Mouse (Mus musculus): ENCODE results near the gene Il6ra.
"Not testable (repeated sequence)": the region's sequence is repeated elsewhere in the genome, so short reads cannot be mapped to it uniquely, and the experiment has no call there.

The Il6ra gene

DNA sequence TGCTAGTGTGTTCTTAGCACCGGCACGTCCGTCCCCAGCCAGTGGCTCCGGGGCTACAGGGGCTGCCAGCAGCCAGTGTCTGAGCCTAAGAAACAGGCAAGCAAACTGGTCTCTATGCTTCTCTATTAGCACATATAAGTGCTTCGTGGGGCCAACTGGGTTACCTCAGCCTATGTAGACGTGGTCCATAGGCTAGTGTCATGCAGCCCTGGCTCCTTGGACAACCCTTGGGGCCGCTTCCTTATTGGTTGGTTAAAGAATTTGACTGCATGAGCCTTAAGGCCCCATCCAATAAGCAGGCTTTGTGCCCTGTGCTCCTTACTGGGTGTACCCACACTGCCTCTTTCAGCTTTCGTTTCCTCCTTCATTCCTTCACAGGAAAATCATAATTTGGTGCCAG is 37.2 kb downstream of the Il6ra start:
- no peak for DNase-seq (ENCODE audit: low spot score in 2 of 2)

DNA sequence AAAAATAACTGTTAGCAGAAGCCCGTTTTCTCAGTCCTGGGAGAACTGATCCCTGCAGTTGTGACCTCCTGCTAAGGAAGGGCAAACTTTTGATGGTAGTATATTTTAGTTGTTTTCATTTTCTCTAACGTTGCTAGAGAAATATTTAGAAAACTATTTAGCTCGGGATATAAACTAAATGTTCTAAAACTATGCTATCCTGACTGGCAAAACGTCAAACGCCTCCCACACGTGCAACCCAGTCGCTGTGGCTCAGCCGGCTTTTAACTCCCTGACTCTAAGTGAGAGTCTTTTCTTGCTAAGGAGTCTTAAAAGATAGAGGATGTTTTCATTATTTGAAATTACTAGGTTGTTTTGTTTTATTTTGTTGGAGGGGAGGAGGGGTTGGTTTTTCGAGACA is 38.0 kb downstream of the Il6ra start:
- no peak for DNase-seq (ENCODE audit: low spot score in 2 of 2)

DNA sequence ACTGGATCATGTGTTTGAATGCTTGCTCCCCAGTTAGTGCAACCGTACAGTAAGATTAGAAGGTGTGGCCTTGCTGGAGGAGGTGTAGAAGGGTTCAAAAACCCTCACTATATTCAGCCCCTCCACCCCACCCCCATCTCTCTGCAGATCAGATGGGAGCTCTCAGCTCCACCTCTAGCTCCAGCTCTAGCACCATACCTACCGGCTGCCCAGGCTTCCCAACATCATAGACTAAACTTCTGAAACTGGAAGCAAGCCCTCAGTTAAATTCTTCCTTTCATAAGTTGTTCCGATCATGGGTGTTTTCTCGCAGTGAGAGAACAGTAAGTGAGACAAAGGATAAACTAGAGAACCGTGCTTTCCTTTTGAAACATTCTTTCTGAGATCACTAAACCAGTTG is 38.9 kb downstream of the Il6ra start:
- DNase-seq (ENCODE audit: low spot score in 2 of 2) = no peak

DNA sequence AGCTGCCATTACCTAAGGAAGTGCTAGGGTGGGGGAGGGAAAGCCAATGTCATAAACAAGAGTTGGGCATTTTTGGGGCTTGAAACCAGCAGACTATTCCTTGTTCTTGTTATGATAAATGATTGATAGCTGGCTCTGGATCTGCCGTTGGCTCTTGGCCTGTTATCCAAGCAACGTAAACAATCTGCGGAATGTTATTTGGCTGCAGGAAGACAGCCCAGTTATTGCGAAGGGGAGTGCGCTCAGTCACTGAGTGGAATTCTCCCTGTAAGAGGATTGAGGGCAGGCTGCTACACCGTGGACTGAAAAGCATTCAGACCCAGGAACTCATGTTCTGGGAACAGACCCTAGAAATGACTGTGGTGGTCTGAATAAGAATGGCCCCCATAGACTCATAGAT is 40.3 kb downstream of the Il6ra start:
- DNase-seq (ENCODE audit: low spot score in 2 of 2) = no peak

DNA sequence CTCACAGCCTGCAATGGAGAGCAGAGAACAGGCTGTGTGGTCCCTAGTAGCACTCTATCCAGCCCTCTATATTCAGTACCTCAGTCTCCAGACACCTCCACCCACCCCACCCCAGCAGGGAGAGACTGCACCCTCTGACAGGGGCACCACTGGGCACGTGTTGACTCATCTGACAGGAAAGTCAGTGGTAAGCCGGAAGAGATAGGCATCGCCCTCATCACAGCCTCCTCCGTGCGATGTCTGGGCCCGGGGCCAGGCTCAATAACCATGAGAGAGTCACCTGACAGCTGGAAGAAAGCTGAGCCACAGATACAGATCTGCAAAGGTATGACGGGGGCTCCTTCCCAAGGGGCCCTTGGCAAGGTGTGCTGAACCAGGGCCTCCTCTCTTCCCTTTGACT is 40.8 kb downstream of the Il6ra start:
- no peak for DNase-seq (ENCODE audit: low spot score in 2 of 2)

DNA sequence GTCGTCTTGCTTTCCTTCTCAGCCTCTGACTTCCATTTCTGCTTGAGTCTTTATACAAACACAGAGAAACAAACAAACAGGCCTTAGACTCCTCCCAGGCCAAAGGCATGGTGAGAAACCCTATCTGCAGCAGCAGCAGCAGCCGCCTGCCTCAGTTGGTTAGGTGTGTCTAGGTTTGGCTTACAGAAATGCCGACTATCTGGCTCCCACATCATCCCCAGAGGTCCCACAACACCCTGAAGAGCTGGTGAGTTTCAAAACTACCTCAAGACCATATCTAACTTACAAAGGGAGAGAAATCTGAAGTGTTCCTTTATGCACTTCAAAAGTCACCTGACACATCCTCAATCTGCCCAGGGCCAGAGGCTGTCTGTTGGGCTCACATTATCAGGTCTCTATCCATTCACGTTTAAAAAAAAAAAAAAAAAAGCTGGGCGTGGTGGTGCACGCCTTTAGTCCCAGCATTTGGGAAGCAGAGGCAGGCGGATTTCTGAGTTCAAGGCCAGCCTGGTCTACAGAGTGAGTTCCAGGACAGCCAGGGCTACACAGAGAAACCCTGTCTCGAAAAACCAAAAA is 41.6 kb downstream of the Il6ra start:
- no peak for DNase-seq (ENCODE audit: low spot score in 2 of 2)

DNA sequence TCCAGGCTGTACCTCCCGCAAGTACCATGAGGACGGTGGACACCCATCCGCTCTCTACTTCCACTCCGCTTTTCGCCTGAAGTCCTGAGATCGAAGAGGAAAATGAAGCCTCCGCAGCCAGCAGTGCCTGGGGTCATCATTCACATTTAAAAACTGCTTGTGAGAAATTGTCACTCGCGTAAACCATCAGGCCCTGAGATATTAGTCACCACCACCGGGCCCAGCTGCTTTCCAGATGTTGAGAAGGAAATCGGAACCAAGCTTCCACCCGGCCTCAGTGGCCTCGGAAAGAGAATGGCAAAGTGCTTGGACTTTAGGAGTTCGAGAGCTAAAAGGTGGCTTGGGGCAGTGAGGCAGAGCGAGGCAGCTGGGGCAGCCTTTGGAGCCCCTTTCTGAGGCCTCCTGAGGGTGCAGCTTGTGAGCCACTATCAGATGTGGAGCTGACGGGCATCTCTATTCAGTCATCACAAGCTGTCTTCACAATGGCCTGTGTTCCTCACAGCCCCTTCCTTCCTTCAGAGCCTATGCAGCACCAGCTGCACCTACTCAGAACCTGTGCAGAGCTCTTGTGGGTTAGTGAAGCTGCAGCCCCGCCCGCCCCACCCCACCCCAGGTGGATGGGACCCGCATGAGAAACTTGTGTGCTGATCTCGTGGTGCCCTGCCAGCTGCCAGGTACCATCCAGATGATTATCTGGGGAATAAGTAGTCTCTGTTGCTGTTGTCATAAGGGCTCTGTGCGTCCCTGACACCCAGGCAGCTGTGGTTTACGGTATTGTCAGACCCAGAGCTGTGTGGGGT is 42.3 kb downstream of the Il6ra start:
- DNase-seq (ENCODE audit: low spot score in 2 of 2) = no peak

DNA sequence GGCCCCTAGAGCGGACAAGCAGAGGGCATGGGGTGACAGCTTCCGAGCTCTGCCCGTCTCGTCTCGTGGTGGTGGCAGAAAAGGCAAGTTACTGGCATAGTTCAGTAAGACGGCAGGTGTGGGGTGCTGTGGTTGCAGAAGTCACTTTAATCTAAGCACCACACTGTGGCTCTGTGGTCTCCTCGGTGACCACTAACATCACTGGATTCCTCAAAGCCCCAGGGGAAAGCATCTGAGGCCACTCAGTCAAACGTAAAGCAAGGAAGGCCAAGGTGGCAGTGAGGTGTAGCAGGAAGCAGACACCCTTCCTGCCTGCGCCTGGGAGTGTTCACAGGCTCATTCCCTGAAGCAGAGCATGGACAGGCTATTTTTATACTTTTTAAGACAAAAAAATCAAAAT is 43.4 kb downstream of the Il6ra start:
- DNase-seq (ENCODE audit: low spot score in 2 of 2) = no peak

DNA sequence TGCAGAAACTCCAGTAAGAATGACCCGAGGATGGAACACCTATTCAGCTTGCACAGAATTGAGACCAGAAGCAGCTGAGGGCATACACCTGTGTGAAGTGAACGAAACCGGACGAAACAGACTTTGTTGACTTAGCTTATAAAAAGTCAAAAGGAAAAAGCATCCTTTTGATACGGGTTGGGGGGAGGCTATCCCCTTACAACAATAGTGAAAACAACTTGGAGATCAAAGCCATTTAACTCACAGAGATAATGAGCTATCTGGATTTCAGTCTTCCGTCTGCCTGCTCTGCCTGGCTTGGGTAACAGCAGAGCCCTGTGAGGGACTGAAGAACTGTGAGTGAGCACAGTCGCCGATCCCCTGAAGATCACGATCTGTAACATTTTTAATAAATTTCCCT is 44.0 kb downstream of the Il6ra start:
- DNase-seq (ENCODE audit: low spot score in 2 of 2) = no peak

DNA sequence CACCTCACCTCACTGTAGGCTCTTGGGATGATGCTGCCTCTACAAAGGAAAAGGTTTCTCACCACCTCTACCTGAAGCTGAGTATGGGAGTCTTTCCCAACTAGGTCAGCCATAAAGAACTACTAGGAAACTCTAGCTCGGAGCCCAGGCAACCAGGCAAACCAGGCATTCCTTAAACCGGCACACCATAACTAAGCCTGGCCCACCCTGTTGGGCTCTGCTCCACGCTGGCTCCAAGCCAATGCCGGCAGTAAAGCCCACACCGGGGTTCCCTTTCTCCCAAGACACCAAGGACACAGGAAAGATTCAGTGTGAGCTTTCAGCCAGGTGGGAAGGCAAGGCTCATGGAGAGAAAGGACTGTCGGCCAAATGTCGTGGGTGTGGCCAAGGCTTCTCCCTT is 44.6 kb downstream of the Il6ra start:
- peak in 1 of 2 experiments; percentile 54 for DNase-seq (ENCODE audit: low spot score in 2 of 2)

DNA sequence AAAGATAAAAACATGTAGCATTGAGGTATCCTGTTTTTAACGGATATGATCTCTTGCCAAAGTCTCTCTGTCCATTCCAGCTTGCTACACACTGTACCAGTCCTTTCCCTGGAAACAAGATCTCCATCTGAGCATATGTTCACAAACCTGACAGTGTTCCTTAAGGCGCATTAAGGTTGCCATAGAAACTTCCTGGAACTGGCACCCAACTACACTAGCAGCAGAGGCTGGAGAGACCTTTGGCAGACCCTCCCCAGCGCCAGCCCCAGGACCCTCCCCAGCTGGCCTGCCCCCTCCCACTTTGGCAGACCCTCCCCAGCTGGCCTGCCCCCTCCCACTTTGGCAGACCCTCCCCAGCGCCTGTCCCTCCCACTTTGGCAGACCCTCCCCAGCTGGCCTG is 45.3 kb downstream of the Il6ra start:
- peak; percentile 39 to 58 for DNase-seq (ENCODE audit: low spot score in 2 of 2)

DNA sequence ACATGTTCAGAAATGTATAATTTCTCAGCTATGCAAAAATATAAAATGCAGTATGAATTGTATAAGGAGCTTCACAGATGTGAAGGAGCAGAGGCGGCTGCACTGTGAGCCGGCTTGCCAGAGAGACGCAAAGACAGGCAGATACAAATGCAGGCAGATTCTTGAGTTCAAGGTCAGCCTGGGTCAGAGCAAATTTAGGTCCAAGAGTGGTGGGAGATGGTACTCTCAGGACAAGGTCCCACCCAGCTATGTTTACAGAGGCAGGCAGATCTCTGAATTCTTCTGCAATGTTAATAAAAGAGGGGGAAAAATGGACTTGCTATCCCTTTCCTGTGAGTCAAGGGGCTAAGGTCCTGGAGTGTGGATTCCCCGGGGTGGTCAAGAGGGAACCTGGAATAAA is 47.2 kb downstream of the Il6ra start:
- DNase-seq (ENCODE audit: low spot score in 2 of 2) = no peak

DNA sequence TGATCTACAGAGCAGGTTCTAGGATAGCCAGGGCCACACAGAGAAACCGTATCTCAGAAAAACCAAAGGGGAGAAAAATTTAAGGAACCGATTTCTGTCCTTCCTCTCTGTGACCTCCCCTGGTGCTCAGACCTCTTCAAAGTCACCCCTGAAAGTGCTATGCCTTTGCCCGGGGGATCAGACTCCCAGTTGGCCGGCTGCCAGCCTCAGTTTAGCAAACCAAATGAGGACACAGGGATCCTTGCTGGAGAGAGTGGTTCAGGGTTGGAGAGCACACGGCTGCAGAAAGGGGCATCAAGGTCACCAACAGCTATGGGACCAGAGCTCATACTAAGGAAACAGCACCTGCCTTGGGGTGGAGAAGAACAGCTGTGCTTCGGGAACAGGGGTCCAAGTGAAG is 48.0 kb downstream of the Il6ra start:
- DNase-seq (ENCODE audit: low spot score in 2 of 2) = no peak

DNA sequence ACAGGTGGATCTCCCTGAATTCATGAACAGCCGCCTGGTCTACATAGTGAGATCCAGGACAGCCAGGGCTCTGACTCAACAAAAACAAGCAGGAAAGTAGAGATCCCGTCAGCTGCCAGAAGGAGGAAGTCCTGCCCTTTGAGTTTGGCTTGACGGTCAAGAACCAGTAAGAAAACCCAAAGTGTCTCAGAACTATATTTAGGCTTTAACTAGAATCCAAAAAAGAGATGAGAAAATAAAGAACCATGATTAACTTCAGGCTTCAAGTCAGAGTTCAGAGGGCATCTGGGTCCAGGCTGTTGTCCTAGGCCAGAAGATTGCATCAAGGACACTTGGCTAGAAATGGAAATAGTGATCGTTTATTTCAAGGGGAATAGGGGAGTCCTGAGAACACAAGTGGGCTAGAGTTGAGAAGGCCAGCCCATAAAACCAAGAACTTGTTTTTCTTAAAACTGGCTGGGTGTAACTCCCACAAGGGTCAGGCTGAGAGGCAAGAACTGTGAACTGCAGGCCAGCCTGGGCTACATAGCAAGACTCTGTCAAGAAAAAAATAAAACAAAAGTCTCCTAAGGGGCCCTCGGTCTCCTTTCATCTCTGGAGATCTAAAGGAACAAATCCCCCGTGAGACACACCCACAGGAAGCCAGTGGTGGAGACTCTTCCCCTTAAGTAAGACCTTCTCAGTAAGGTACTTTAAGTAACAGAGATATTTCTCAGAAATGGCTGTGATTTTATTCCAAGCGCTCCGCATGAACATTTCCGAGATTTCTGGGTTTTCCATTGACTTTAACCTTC is 49.1 kb downstream of the Il6ra start:
- DNase-seq (ENCODE audit: low spot score in 2 of 2) = no peak

DNA sequence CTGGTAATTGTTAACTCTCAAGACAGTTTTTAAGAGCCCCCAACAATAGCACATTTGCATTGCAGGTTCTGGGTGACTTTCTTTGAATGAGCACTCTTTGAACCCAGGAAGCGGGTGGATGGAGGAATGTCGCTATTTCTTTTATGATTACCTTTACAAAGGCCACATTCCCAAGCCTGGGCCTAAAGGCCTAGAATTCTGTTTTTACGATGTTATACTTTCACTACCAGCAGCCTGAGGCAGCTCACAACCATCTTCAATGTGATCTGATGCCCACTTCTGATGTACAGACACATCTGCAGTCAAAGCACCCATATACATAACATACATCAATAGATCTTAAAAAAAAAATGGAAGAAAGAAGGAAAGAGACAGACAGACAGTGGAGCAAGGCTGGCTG is 49.7 kb downstream of the Il6ra start:
- not testable (repeated sequence) for DNase-seq (ENCODE audit: low spot score in 2 of 2)

DNA sequence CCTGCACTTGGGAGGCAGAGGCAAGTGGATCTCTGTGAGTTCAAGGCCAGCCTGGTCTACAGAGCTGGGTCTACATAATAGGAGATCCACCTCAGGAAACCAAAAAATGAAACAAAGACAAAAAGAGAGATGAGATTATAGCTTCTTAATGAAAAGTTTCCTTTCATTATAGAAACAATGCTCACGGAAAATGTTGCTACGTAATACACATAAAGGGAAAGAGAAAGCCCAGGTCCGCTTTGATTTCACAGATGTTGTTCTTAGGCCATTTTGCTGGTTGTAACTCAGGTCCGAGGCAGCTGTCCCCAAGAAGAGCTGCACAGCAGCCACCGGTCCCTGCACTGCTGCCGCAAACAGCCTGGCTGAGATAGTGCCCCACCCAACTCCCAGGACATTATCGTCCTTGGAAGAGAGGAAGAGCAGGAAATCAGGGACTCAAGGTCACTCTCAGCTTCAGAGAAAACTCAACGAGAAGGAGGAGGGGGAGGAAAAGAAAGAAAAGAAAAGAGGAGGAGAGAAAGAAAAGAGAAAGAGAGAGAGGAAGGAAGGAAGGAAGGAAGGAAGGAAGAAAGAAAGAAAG is 50.7 kb downstream of the Il6ra start:
- DNase-seq (ENCODE audit: low spot score in 2 of 2) = no peak

DNA sequence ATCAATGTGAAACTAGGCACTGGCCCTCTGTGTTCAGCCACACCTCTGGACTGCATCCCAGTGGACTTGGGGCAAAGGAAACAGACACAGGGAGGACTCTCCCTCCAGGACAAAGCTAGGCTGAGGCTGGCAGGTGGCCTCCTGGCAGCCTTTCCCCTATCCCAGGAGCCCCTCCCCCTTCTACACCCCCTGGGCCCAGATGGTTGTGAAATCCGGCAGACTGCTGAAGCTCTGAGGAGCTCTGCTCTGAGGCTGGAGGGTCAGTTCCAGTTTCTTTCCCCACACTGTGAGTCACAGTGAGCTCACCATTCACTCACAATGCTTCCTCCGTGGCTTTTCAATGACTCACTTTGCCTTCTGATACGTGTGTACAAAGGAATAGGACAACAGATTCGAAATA is 51.9 kb downstream of the Il6ra start:
- DNase-seq (ENCODE audit: low spot score in 2 of 2) = peak; percentile 59 to 63

DNA sequence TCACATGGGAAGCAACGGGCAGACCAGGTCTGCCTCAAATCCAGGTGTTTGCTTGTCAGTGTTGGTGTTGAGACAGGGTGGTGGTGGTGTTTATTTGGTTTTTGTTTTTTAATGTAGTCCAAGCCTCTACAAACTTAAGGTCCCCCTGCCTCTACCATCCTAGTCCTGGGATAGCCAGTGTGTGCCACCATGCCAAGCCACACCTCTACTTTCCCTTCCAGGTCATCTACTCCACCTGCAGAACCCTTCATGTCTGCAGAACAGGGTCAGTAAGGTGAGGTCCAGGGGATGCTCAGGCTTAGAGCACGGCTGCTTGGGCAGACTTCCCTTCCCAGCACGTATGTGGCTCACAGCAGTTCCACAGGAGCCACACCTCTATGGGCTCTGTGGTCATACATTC is 52.7 kb downstream of the Il6ra start:
- no peak for DNase-seq (ENCODE audit: low spot score in 2 of 2)

DNA sequence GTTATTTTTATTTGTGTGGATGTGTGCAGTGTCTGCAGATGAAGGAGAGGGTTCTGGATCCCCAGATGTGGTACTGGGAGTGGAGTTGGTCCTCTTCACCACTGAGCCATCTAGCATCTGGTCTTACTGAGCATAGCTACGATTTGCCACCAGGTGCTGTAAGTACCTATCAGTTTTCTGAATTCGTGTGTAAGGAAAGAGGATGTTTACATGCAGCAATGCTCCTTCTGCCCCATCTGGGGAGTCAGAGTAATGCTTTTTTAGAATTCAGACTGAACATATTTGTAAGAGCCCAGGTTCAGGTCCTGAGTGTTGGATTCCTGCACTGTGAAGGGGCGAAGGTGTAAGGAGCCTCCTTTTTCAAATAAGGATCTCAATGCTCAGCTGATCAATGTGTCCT is 53.1 kb downstream of the Il6ra start:
- DNase-seq (ENCODE audit: low spot score in 2 of 2) = no peak

DNA sequence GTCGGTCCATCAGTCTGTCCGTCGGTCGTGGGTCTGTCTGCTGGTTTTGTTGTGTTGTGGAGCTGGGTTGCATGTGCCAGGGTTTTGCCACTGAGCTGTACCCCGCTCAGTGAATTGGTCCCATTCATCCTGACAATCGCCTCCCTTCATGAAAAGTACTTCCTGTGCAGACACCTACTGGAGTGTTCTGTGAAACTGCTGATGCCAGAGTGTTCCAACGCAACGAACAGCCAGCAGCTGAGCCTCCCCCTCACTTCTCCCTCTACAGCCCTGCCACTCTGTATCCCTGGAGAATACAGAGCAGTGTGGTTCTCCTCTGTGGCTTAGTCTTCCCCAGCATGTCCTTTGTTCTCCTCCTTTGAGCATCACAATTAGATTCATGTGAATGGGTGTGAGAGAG is 54.1 kb downstream of the Il6ra start:
- DNase-seq (ENCODE audit: low spot score in 2 of 2) = peak; percentile 80 to 87

DNA sequence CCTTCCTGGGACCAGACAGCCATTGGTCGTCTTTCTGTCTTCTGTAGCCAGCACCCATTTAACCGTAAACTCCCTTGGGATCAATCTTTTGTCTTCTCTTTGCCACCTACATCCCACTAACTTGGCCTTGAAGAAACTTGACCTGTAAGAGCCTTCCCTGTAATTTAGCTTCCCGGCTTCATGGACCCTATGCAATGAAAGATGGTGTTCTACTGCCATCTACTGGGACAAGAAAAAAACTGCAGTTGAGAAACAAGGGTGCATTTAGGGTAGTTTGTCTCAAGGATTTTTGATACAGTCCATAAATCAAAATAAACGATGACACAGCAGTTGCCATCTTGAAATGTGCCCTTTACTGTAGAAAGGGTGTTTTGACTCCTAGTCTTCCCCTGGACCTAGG is 54.9 kb downstream of the Il6ra start:
- no peak for DNase-seq (ENCODE audit: low spot score in 2 of 2)

DNA sequence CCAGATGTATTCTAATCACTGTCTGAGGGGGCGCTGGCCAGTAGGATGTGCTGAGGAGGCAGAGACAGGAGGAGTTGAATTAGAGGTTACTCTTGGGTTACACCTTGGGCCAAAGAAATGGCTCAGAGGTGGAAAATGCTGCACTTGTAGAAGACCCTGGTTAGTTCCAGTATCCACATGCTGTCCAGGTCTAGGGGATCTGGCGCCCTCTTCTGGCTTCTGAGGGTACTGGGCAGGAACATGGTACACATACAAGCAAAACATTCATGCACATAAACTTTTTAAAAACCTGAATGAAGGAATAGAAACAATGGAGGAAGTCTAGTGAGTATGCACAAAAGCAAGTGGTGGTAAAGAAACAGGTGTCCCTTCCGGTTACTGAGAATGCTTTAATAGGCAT is 55.6 kb downstream of the Il6ra start:
- DNase-seq (ENCODE audit: low spot score in 2 of 2) = no peak

DNA sequence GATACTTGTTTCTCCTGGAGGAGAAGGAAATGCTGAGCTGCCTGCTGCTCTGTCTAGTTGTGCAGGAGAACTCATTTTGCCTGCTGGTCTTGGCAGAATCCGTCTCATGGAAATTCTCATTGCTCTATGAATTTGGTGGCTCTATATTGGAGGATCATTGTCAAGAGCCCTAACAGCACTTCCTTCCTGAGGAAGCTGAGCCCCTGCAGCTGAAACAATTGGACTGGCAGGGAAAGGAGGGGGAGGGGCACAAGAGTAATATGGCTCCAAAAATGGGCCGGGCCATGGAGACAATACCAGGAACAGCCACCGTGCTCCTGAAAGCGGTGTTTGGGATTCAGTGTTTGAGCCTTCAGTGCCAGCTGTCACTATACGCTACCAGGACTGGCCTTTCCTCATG is 59.2 kb downstream of the Il6ra start:
- no peak for DNase-seq (ENCODE audit: low spot score in 2 of 2)

Measured in right cerebral cortex, postnatal 10 days (tissue).